Mouse (Mus musculus) C2C12 (cell line): ENCODE measurements around the gene Hcn2.

ENCODE experiments used
- CEBPB ChIP-seq: IDR thresholded peaks from one replicate; pipeline ENCODE4 v1.6.1; 2011; ENCODE audit warnings: low read depth, mild to moderate bottlenecking, control low read depth, moderate library complexity
- CTCF ChIP-seq: IDR thresholded peaks from one replicate; pipeline ENCODE4 v1.5.1; 2011; ENCODE audit not compliant: control insufficient read depth, insufficient read depth, insufficient read length
- MAX ChIP-seq: IDR thresholded peaks from one replicate; pipeline ENCODE4 v1.6.1; 2011; ENCODE audit warnings: mild to moderate bottlenecking, control low read depth
- MYOD1 ChIP-seq: IDR thresholded peaks from one replicate; pipeline ENCODE4 v1.6.1; 2011; ENCODE audit warnings: low read depth; ENCODE audit not compliant: control insufficient read depth, insufficient read length
- MYOG ChIP-seq: IDR thresholded peaks from one replicate; pipeline ENCODE4 v1.6.1; 2011; ENCODE audit not compliant: control insufficient read depth, insufficient read length; ENCODE audit errors: extremely low read depth
- USF1 ChIP-seq: IDR thresholded peaks from one replicate; pipeline ENCODE4 v1.6.1; 2011; ENCODE audit warnings: low read depth, mild to moderate bottlenecking, control low read depth, moderate library complexity

DNA sequence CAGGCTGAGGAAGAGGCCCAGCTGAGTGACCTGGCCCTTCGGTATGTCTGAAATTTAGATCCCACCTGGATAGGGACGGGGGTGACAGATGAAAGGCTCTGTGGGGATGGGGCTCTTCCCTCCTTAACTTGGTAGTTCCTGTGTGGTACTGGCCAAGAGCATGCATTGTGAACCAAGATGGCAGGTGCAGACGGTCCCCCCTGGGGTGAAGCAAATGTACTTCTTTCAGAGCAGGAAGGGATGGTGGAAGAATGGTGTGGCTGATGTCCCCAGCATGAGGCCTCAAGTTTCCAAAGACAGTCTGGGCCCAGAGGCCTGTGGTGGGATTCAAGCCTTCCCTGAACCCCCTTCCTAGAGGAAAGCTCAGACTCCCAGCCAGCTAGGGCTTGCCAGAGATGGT, 39.4 kb downstream of the Hcn2 start:
- TF ChIP-seq CTCF, result no peak
- no peak for TF ChIP-seq USF1
- TF ChIP-seq MYOD1, result no peak
- no peak for TF ChIP-seq CEBPB
- TF ChIP-seq MAX, result no peak
- no peak for TF ChIP-seq MYOG
